Mouse (Mus musculus) kidney, adult 2 months (tissue): Measurements from ENCODE around the gene AY074887. TPM values are rescaled to one million over a fixed set of nuclear protein-coding genes. Genes with fewer than 3 reads are reported as not detected.

Experiments
- DNase-seq: peaks from one replicate; pipeline ENCODE4 v3.0.0; 2021
- H3K27ac ChIP-seq: fragments of 200-500 bp; 2 replicates; pipeline ENCODE4 v1.5.1; 2012; ENCODE audit warnings: low read depth, low read length, control low read depth, inconsistent platforms; ENCODE audit not compliant: insufficient read depth
- H3K27me3 ChIP-seq: fragments of 200-500 bp; replicated peaks from 2 replicates; pipeline ENCODE4 v1.6.1; 2012; ENCODE audit warnings: mild to moderate bottlenecking, moderate library complexity, low read length, inconsistent platforms; ENCODE audit not compliant: control insufficient read depth, insufficient read depth
- H3K36me3 ChIP-seq: fragments of 200-500 bp; 2 replicates; pipeline ENCODE4 v1.6.1; 2012; ENCODE audit warnings: mild to moderate bottlenecking, moderate library complexity, low read length, inconsistent platforms; ENCODE audit not compliant: control insufficient read depth, insufficient read depth
- H3K4me1 ChIP-seq: fragments of 200-500 bp; 2 replicates; pipeline ENCODE4 v1.6.1; 2011; ENCODE audit warnings: low read length; ENCODE audit not compliant: control insufficient read depth, insufficient read depth
- H3K4me3 ChIP-seq: fragments of 200-500 bp; 2 replicates; pipeline ENCODE4 v1.5.1; 2011; ENCODE audit warnings: mild to moderate bottlenecking, low read depth, low read length, control low read depth; ENCODE audit not compliant: insufficient read depth
- CTCF ChIP-seq: fragments of 200-500 bp; conservative IDR thresholded peaks from 2 replicates; pipeline ENCODE4 v1.5.1; 2011; ENCODE audit warnings: low read depth, mild to moderate bottlenecking, control low read depth, low read length, moderate library complexity, mixed read lengths; ENCODE audit not compliant: insufficient read depth, insufficient read length
- POLR2A ChIP-seq: fragments of 200-500 bp; IDR thresholded peaks from one replicate; pipeline ENCODE4 v1.6.1; 2011; ENCODE audit warnings: low read depth, low read length, control low read depth
- WGBS: fragments of 180-500 bp; shearing (Covaris S2); methylation state at CpG from one replicate; pipeline ENCODE4 v1.1.7; 2018; 5-methylcytosine and 5-hydroxymethylcytosine counted together
- polyA plus RNA-seq: library from polyadenylated mRNA; depleted of rRNA; stranded (reverse); fragments of >200 nt; gene quantifications from 2 replicates; pipeline ENCODE4 v1.2.3, GENCODE M21; 2012; rRNA removed

The AY074887 gene
- polyA plus RNA-seq, result not detected in 2 replicates

GRCm38 (mm10) chr9:54950575-54951321 lies at the start of gene AY074887, which contains the start of gene Psma4:
Gene AY074887 (minus strand): TSS chr9:54950998.
Gene Psma4 (plus strand): TSS chr9:54950790.
- H3K4me3 ChIP-seq, result peak within 1 kb of the TSS; percentile 90
- H3K27ac ChIP-seq, result peak within 1 kb of the TSS; percentile 82
- peak; percentile 95 for DNase-seq
- peaks cover 10% of the 10 kb centered on the region for H3K36me3 ChIP-seq
- peaks cover 4% of the 10 kb centered on the region; the same call in 1 of the 2 replicates for H3K4me1 ChIP-seq
- under 1% methylated on average over 65 of the region's 65 CpGs for WGBS
- TF ChIP-seq CTCF, result no peak
- peak; percentile 61 for TF ChIP-seq POLR2A
- no peaks in the 10 kb centered on the region for H3K27me3 ChIP-seq

- H3K4me3 ChIP-seq, result no peak overlapping the region
- no peak for DNase-seq
- TF ChIP-seq POLR2A (no peak), CTCF (no peak)
- no peaks in the 10 kb centered on the region for H3K36me3 ChIP-seq
- H3K4me1 ChIP-seq, result no peaks in the 10 kb centered on the region
- H3K27ac ChIP-seq, result no peak overlapping the region
- no peaks in the 10 kb centered on the region for H3K27me3 ChIP-seq
- 86% methylated on average over 3 of the region's 3 CpGs for WGBS
Observed at GRCm38 (mm10) chr9:54995645-54996044, 44.8 kb upstream of the AY074887 start.

DNA sequence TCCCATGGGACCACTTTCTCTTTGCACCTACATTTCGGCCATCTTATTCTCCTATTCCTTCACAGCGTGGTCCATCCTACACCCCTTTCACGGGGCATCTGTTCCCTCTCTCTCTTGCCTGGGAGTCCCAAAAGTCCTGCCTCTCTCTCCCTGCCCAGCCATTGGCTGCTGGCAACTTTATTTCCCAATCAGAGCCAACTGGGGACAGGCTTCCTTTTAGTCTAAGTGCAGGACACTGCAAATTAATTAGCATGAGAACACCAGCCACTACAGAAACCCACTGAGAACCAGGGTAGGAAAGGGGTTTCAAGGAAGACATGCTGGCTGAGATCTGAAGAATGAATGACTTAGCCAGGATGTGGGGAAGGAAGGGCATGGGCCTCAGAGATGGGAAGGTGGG lies 43.6 kb upstream of the AY074887 start:
- 53% methylated on average over 3 of the region's 3 CpGs for WGBS
- no peak for TF ChIP-seq CTCF
- TF ChIP-seq POLR2A, result no peak
- no peaks in the 10 kb centered on the region for H3K27me3 ChIP-seq
- no peaks in the 10 kb centered on the region for H3K36me3 ChIP-seq
- H3K27ac ChIP-seq, result no peak overlapping the region
- H3K4me3 ChIP-seq, result no peak overlapping the region
- no peak for DNase-seq
- H3K4me1 ChIP-seq, result no peaks in the 10 kb centered on the region

- DNase-seq, result no peak
- H3K27ac ChIP-seq, result no peak overlapping the region
- H3K4me3 ChIP-seq, result no peak overlapping the region
- TF ChIP-seq CTCF (no peak), POLR2A (no peak)
- no peaks in the 10 kb centered on the region for H3K4me1 ChIP-seq
- 84% methylated on average over 3 of the region's 3 CpGs for WGBS
- H3K27me3 ChIP-seq, result no peaks in the 10 kb centered on the region
- H3K36me3 ChIP-seq, result no peaks in the 10 kb centered on the region
Observed at GRCm38 (mm10) chr9:54990362-54990761, 39.6 kb upstream of the AY074887 start.

DNA sequence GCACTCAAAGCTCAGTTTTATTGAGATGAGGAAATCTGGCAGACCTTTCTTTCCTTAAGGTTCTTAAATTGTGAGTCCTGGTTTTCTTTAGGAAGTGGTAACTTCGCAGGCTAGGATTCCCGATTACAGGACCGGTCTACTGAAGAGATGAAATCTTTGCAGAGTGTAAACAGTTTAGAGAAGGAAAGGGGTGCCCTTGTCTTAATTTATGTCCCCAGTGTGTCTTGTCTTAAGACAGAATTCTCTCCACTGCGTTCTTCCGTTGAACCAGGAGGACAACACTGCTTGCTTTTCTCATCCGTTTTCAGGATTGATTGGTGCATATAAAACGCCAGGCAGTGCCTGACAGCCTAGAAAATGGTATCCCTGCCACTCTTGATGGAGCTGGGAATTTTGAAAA lies 31.6 kb upstream of the AY074887 start:
- peaks cover 4% of the 10 kb centered on the region; the same call in 1 of the 2 replicates for H3K27me3 ChIP-seq
- no peak for DNase-seq
- H3K4me1 ChIP-seq, result no peaks in the 10 kb centered on the region
- H3K36me3 ChIP-seq, result no peaks in the 10 kb centered on the region
- no peak overlapping the region for H3K27ac ChIP-seq
- no peak overlapping the region for H3K4me3 ChIP-seq
- no peak for TF ChIP-seq CTCF
- TF ChIP-seq POLR2A, result no peak
- WGBS, result 27% methylated on average over 7 of the region's 7 CpGs

DNA sequence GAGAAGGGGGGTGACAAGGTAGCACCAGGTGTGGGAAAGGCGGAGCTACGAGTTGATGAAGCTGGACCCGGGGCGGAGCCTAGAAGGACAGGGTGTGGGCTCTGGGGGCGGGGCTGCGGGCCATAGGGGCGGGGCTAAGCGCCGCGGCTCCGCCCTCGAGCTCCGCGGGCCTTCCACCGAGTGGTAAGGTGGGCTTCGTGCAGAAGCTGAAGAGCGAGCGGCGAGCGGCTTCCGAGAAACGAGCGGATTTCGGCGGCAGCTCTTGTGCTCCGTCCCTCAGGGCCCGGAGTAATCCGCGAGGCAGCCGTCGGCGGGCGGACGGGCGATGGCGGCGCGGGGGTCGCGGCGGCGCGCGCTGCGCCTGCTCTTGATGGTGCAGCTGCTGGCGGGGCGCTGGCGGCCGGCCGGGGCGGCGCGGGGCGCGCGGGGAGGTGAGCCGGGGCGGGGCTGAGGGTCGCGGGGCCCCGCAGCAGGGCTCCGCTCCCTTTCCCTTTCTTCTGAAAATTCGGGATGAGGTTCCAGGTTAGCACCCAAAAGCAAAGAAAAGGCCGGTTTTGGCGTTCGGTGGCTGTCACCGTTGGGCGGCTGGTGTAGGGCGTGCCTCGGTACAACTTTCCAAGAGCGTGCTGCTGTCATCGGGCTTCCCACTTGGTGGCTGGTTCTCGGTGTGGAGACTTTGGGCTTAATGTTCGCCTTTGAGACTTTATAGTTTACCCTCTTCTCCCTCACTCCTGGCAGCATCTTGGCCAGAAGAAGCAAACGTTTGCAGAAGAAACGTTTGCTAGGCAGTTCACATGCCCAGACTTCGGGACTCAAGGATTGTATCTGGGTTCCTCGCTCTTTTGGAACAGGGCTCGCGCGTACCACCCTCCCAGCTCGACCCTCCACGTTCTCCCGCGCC lies 30.7 kb upstream of the AY074887 start:
- 2% methylated on average over 85 of the region's 85 CpGs for WGBS
- peak; percentile 15 for DNase-seq
- Histone ChIP-seq H3K36me3 (no peaks in the 10 kb centered on the region), H3K27me3 (peaks cover 4% of the 10 kb centered on the region; the same call in 1 of the 2 replicates), H3K27ac (no peak overlapping the region), H3K4me1 (no peaks in the 10 kb centered on the region), H3K4me3 (peak overlapping the region; percentile 29)
- TF ChIP-seq CTCF (no peak), POLR2A (no peak)

- 70% methylated on average over 8 of the region's 8 CpGs for WGBS
- TF ChIP-seq CTCF, result no peak
- peaks cover 4% of the 10 kb centered on the region; the same call in 1 of the 2 replicates for H3K27me3 ChIP-seq
- H3K4me3 ChIP-seq, result peak within 1 kb of the TSS; percentile 29
- no peak within 1 kb of the TSS for H3K27ac ChIP-seq
- H3K4me1 ChIP-seq, result no peaks in the 10 kb centered on the region
- H3K36me3 ChIP-seq, result no peaks in the 10 kb centered on the region
- no peak for DNase-seq
Observed at GRCm38 (mm10) chr9:54980674-54981073, 29.9 kb upstream of the AY074887 start, which contains the start of gene Chrna5. Gene Chrna5 (plus strand): TSS chr9:54980880.
